Mouse (Mus musculus) liver, adult 10 weeks (tissue): ENCODE results near the gene Dnpep. TPM values are rescaled to one million over a fixed set of nuclear protein-coding genes. Genes with fewer than 3 reads are reported as not detected.

ENCODE experiments used
- polyA plus RNA-seq: library from polyadenylated mRNA; stranded (reverse); fragments of 350-450 nt; fragmentation: Illumina TruSeq; extraction: RNeasy Lipid Tissue Mini Kit (QIAGEN cat#74804); gene quantifications from one replicate; pipeline ENCODE4 v1.2.3, GENCODE M21; 2014; ENCODE audit warnings: low read depth, low replicate concordance

The Dnpep gene
- polyA plus RNA-seq, result 4.9 TPM

GRCm38 (mm10) chr1:75317241-75318201 lies at the start of gene Dnpep:
Gene Dnpep (minus strand): TSS chr1:75317990.

GRCm38 (mm10) chr1:75360112-75361031 lies 42.6 kb upstream of the Dnpep start, which contains the start of gene Des:
Gene Des (plus strand): TSS chr1:75360329.

GRCm38 (mm10) chr1:75278228-75278627 lies 39.6 kb downstream of the Dnpep start, which contains the start of gene Resp18:
Gene Resp18 (minus strand): TSS chr1:75278415.

GRCm38 (mm10) chr1:75264091-75264880 lies 53.5 kb downstream of the Dnpep start, which contains the start of gene Ptprn:
Gene Ptprn (minus strand): TSS chr1:75264502.

Other genes starting within 250 kb of the Dnpep start
- gene Nhej1, start 192.8 kb downstream of the Dnpep start, polyA plus RNA-seq, result 1.1 TPM
- not detected for gene Slc23a3, start 184.1 kb downstream of the Dnpep start, polyA plus RNA-seq
- gene Cnppd1, start 175.3 kb downstream of the Dnpep start, polyA plus RNA-seq, result 11.3 TPM
- gene Retreg2, start 175.2 kb downstream of the Dnpep start, polyA plus RNA-seq, result 25.1 TPM
- 2.3 TPM for gene Zfand2b, start 149.3 kb downstream of the Dnpep start, polyA plus RNA-seq
- gene Abcb6, start 137.6 kb downstream of the Dnpep start, polyA plus RNA-seq, result 15.8 TPM
- gene Ankzf1, start 125.8 kb downstream of the Dnpep start, polyA plus RNA-seq, result 8.8 TPM
- 8.5 TPM for gene Atg9a, start 125.8 kb downstream of the Dnpep start, polyA plus RNA-seq
- gene Glb1l, start 107.2 kb downstream of the Dnpep start, polyA plus RNA-seq, result 5.0 TPM
- 24.6 TPM for gene Stk16, start 107.2 kb downstream of the Dnpep start, polyA plus RNA-seq
- gene Tuba4a, start 98.1 kb downstream of the Dnpep start, polyA plus RNA-seq, result 32.3 TPM
- not detected for gene A630095N17Rik, start 85.9 kb downstream of the Dnpep start, polyA plus RNA-seq
- 15.1 TPM for gene Dnajb2, start 81.6 kb downstream of the Dnpep start, polyA plus RNA-seq
- not detected for gene Ptprn, start 53.5 kb downstream of the Dnpep start, polyA plus RNA-seq
- not detected for gene Resp18, start 39.6 kb downstream of the Dnpep start, polyA plus RNA-seq
- 0.26 TPM for gene Des, start 42.3 kb upstream of the Dnpep start, polyA plus RNA-seq
- gene Speg, start 57.3 kb upstream of the Dnpep start, polyA plus RNA-seq, result not detected
- gene Gmppa, start 117.9 kb upstream of the Dnpep start, polyA plus RNA-seq, result 5.5 TPM
- gene Asic4, start 132.4 kb upstream of the Dnpep start, polyA plus RNA-seq, result not detected
- gene Chpf, start 161.3 kb upstream of the Dnpep start, polyA plus RNA-seq, result not detected
- not detected for gene Tmem198, start 161.5 kb upstream of the Dnpep start, polyA plus RNA-seq
- gene Obsl1, start 188.5 kb upstream of the Dnpep start, polyA plus RNA-seq, result not detected
- gene Inha, start 189.1 kb upstream of the Dnpep start, polyA plus RNA-seq, result not detected
- 0.87 TPM for gene Stk11ip, start 203.5 kb upstream of the Dnpep start, polyA plus RNA-seq
- not detected for gene Slc4a3, start 228.3 kb upstream of the Dnpep start, polyA plus RNA-seq